Comparison of ENCODE assay signal across 11 mouse cellular contexts in genomic region chr11:52129171-52129570, GRCm38 (mm10). TPM values are rescaled to one million over a fixed set of nuclear protein-coding genes. Genes with fewer than 3 reads are reported as not detected.
DNase-seq lines count a peak whose midpoint lies in the region; ATAC-seq and TF ChIP-seq lines count a peak whose summit lies in the region.
"Had no signal": no experiment of that assay in that cellular context is flagged by ENCODE, and none has a peak within 500 bp of the region (broad histone marks: within the 10 kb centered on the region; RNA-seq: fewer than 3 reads in every experiment).

No protein-coding gene starts in this region.

- peak; percentile 26; the same call in 1 of the 2 replicates for TF ChIP-seq CTCF in lung, embryonic 14.5 days (IDR thresholded peaks at IDR 0.05; ENCODE audit: low read depth)
- TF ChIP-seq CTCF in lung, adult 2 months (IDR thresholded peaks at IDR 0.05; ENCODE audit: insufficient read depth, low read length) = no peak
- TF ChIP-seq CTCF in MEL (IDR thresholded peaks at IDR 0.05 in 2 of 3, conservative IDR thresholded peaks at IDR 0.05 in 1 of 3; ENCODE audit: control insufficient read depth in 1 of 3, insufficient read depth in 1 of 3, low read depth in 2 of 3, low read length in 3 of 3, poor library complexity in 1 of 3, severe bottlenecking in 1 of 3) = peak; percentile 25 to 36 (median 35)
- peak; percentile 57 for TF ChIP-seq CTCF in lung, postnatal 0 days (IDR thresholded peaks at IDR 0.05)

- no peak for ATAC-seq in heart, embryonic 11.5 days (replicated peaks; ENCODE audit: insufficient number of reproducible peaks, low FRiP score, low TSS enrichment)
- ATAC-seq in lung, embryonic 14.5 days (ENCODE audit: insufficient read depth) = peak; percentile 15; the same call in 1 of the 2 replicates
- ATAC-seq in lung, postnatal 0 days = no peak; the same call in 1 of the 2 replicates
- ATAC-seq in erythroid progenitor cell, adult 5-6 weeks (replicated peaks; ENCODE audit: low FRiP score, poor library complexity, severe bottlenecking) = no peak

- TF ChIP-seq POLR2A in lung, adult 2 months (IDR thresholded peaks at IDR 0.05; ENCODE audit: borderline replicate concordance, extremely low read depth, low read depth, low read length) = no peak
- no peak for TF ChIP-seq POLR2A in MEL (IDR thresholded peaks at IDR 0.05; ENCODE audit: control insufficient read depth in 1 of 2, insufficient read depth in 1 of 2, low read depth in 1 of 2, low read length in 2 of 2, poor library complexity in 1 of 2)

- no peak overlapping the region for H3K4me2 ChIP-seq in heart, embryonic 11.5 days
- H3K4me2 ChIP-seq in lung, embryonic 14.5 days = no peak overlapping the region
- H3K4me2 ChIP-seq in lung, postnatal 0 days (replicated peaks; ENCODE audit: low read depth, low read length) = no peak overlapping the region

- H3K9me3 ChIP-seq in heart, embryonic 11.5 days (replicated peaks; ENCODE audit: control insufficient read depth, low read length) = no peaks in the 10 kb centered on the region
- no peaks in the 10 kb centered on the region for H3K9me3 ChIP-seq in lung, embryonic 14.5 days (ENCODE audit: low read depth, low read length)
- no peaks in the 10 kb centered on the region for H3K9me3 ChIP-seq in MEL (replicated peaks; ENCODE audit: insufficient read depth, low read length)
- no peaks in the 10 kb centered on the region for H3K9me3 ChIP-seq in lung, postnatal 0 days (ENCODE audit: low read length)

- 35% methylated on average over 3 of the region's 3 CpGs for WGBS in heart, embryonic 11.5 days (ENCODE audit: insufficient replicate concordance)
- 27% methylated on average over 3 of the region's 3 CpGs for WGBS in lung, embryonic 14.5 days
- 25% methylated on average over 3 of the region's 3 CpGs for WGBS in lung, adult 2 months
- whole genome bisulfite sequencing in lung, postnatal 0 days = 21% methylated on average over 3 of the region's 3 CpGs

- no peaks in the 10 kb centered on the region for H3K79me2 ChIP-seq in MEL (ENCODE audit: control insufficient read depth, insufficient read depth, low read length, poor library complexity)

- TF ChIP-seq EP300 in MEL (IDR thresholded peaks at IDR 0.05; ENCODE audit: low read depth in 1 of 2, low read length in 2 of 2) = no peak
- TF ChIP-seq EP300 in lung, postnatal 0 days (IDR thresholded peaks at IDR 0.05) = no peak

- H3K4me3 ChIP-seq in heart, embryonic 11.5 days (ENCODE audit: low read depth, low read length) = no peak overlapping the region
- H3K4me3 ChIP-seq in lung, embryonic 14.5 days (ENCODE audit: low read depth, low read length) = no peak overlapping the region
- H3K4me3 ChIP-seq in lung, adult 2 months (replicated peaks; ENCODE audit: extremely low read depth, low read depth, low read length) = no peak overlapping the region
- no peak overlapping the region for H3K4me3 ChIP-seq in MEL (ENCODE audit: control insufficient read depth in 1 of 2, insufficient read depth in 1 of 2, low read depth in 2 of 2, low read length in 2 of 2)
- H3K4me3 ChIP-seq in lung, postnatal 0 days (ENCODE audit: low read depth, low read length) = no peak overlapping the region

- no peak overlapping the region for H3K27ac ChIP-seq in heart, embryonic 11.5 days (ENCODE audit: low read depth, low read length)
- H3K27ac ChIP-seq in lung, embryonic 14.5 days (ENCODE audit: low read depth) = peak overlapping the region; percentile 26; the same call in 1 of the 2 replicates
- H3K27ac ChIP-seq in MEL (ENCODE audit: control insufficient read depth, low read depth, low read length) = no peak overlapping the region
- H3K27ac ChIP-seq in lung, postnatal 0 days (ENCODE audit: low read length) = peak overlapping the region; percentile 52; the same call in 1 of the 2 replicates

- H3K36me3 ChIP-seq in heart, embryonic 11.5 days (ENCODE audit: control insufficient read depth, insufficient read depth, low read length) = peaks cover 11% of the 10 kb centered on the region; the same call in 1 of the 2 replicates
- peaks cover 22% of the 10 kb centered on the region for H3K36me3 ChIP-seq in lung, embryonic 14.5 days (ENCODE audit: insufficient read depth)
- H3K36me3 ChIP-seq in MEL (ENCODE audit: control insufficient read depth in 1 of 2, insufficient read depth in 2 of 2, low read length in 2 of 2) = peaks cover 0 to 2% of the 10 kb centered on the region in 2 experiments; a peak in 2 of 4 replicates
- no peaks in the 10 kb centered on the region; the same call in 1 of the 2 replicates for H3K36me3 ChIP-seq in lung, postnatal 0 days (ENCODE audit: insufficient read depth, low read length)

- H3K27me3 ChIP-seq in heart, embryonic 11.5 days (ENCODE audit: control insufficient read depth, insufficient read depth, low read length) = no peaks in the 10 kb centered on the region
- H3K27me3 ChIP-seq in lung, embryonic 14.5 days (ENCODE audit: insufficient read depth, low read length) = no peaks in the 10 kb centered on the region
- H3K27me3 ChIP-seq in MEL (ENCODE audit: control insufficient read depth in 1 of 2, insufficient read depth in 2 of 2, low read length in 2 of 2) = no peaks in the 10 kb centered on the region
- no peaks in the 10 kb centered on the region for H3K27me3 ChIP-seq in lung, postnatal 0 days (replicated peaks; ENCODE audit: insufficient read depth, low read length)

- H3K4me1 ChIP-seq in heart, embryonic 11.5 days (ENCODE audit: control insufficient read depth, insufficient read depth, low read length) = peaks cover 3% of the 10 kb centered on the region
- 0 out of 2 replicates have a peak, but pooled peaks cover 2% of the 10 kb centered on the region for H3K4me1 ChIP-seq in lung, embryonic 14.5 days (ENCODE audit: insufficient read depth)
- H3K4me1 ChIP-seq in lung, adult 2 months (ENCODE audit: control insufficient read depth, insufficient read depth, low read length) = peaks cover 2% of the 10 kb centered on the region; the same call in 1 of the 2 replicates
- 0 out of 4 replicates have a peak, but pooled peaks cover 0 to 3% of the 10 kb centered on the region in 2 experiments for H3K4me1 ChIP-seq in MEL (ENCODE audit: control insufficient read depth in 1 of 2, insufficient read depth in 2 of 2, low read length in 2 of 2)
- no peaks in the 10 kb centered on the region for H3K4me1 ChIP-seq in lung, postnatal 0 days (ENCODE audit: insufficient read depth, low read depth, low read length)

- TF ChIP-seq RAD21 in MEL (IDR thresholded peaks at IDR 0.05; ENCODE audit: low read depth, low read length) = no peak; the same call in 1 of the 2 replicates

- H3K9ac ChIP-seq in heart, embryonic 11.5 days (ENCODE audit: low read depth, low read length) = no peak overlapping the region
- H3K9ac ChIP-seq in lung, embryonic 14.5 days = no peak overlapping the region
- H3K9ac ChIP-seq in MEL (ENCODE audit: control insufficient read depth, low read depth, low read length, poor library complexity, severe bottlenecking) = no peak overlapping the region
- H3K9ac ChIP-seq in lung, postnatal 0 days (replicated peaks; ENCODE audit: low read depth) = no peak overlapping the region

- peak; percentile 68 for DNase-seq in heart, adult 11 months
- DNase-seq in lung, embryonic 14.5 days = peak; percentile 39
- DNase-seq in lung, adult 2 months = no peak
- peak; percentile 44 for DNase-seq in MEL (ENCODE audit: low read depth, low spot score)
- DNase-seq in lung, postnatal 0 days (ENCODE audit: low spot score) = no peak
- no peak for DNase-seq in c-Kit-positive CD71-positive TER-119-positive erythroid progenitor cells, embryonic 14.5 days (ENCODE audit: low spot score)

TF ChIP-seq in MEL, 35 proteins besides CTCF, POLR2A, EP300 and RAD21:
- TF ChIP-seq ZC3H11A (IDR thresholded peaks at IDR 0.05; ENCODE audit: low read depth, low read length) (peak; percentile 12; the same call in 1 of the 2 replicates), E2F4 (IDR thresholded peaks at IDR 0.05; ENCODE audit: borderline replicate concordance, low read depth, low read length) (no peak), SMC3 (IDR thresholded peaks at IDR 0.05; ENCODE audit: low read depth, low read length) (peak; percentile 35), NELFE (IDR thresholded peaks at IDR 0.05; ENCODE audit: low read depth, low read length) (no peak), GABPA (IDR thresholded peaks at IDR 0.05; ENCODE audit: low read depth, low read length) (no peak), MAX (IDR thresholded peaks at IDR 0.05; ENCODE audit: low read length) (no peak), POLR2AphosphoS2 (IDR thresholded peaks at IDR 0.05; ENCODE audit: low read length) (0 out of 2 replicates have a peak, but pooled peaks have one; percentile 36), ZMIZ1 (IDR thresholded peaks at IDR 0.05; ENCODE audit: low read depth, low read length) (0 out of 2 replicates have a peak, but pooled peaks have one; percentile 40)
TF ChIP-seq in MEL: peak in this region for 4.

RNA-seq across cellular contexts. Expression of gene Olfr1373, which starts 16.2 kb away (rescaled TPM):
- polyA plus RNA-seq in heart, embryonic 11.5 days (2014; fragmentation: Nextera tagmentation; extraction: Ambion mirVana) = not detected in 2 replicates
- not detected in 2 replicates for polyA plus RNA-seq in lung, embryonic 14.5 days (2014; fragmentation: Nextera tagmentation; extraction: Ambion mirVana)
- polyA plus RNA-seq in lung, adult 2 months (2012; rRNA removed) = not detected in 2 replicates
- not detected in 2 replicates for total RNA-seq in MEL (2012; rRNA removed)
- polyA plus RNA-seq in MEL (2012; ENCODE audit: insufficient read depth in 1 of 2, insufficient read length in 2 of 2, low read depth in 1 of 2, low replicate concordance in 2 of 2, missing spikeins in 1 of 2) = not detected
- not detected in 2 replicates for polyA plus RNA-seq in lung, postnatal 0 days (2015; fragmentation: Nextera tagmentation; extraction: Ambion mirVana)
- not detected in 2 replicates for total RNA-seq in erythroid progenitor cell, adult 5-6 weeks (2015; ENCODE audit: low replicate concordance)
- total RNA-seq in erythroid progenitor cell, adult 5-6 weeks (2017; ENCODE audit: low replicate concordance) = not detected in 2 replicates
- polyA plus RNA-seq: intestine, embryonic 14.5 days; limb, embryonic 14.5 days; urinary bladder, adult 2 months had no signal

RNA-seq across cellular contexts. Expression of gene Ppp2ca, which starts 30.7 kb away (rescaled TPM):
- 77.1 and 78.3 TPM in 2 replicates for polyA plus RNA-seq in heart, embryonic 11.5 days (2014; fragmentation: Nextera tagmentation; extraction: Ambion mirVana)
- polyA plus RNA-seq in lung, embryonic 14.5 days (2014; fragmentation: Nextera tagmentation; extraction: Ambion mirVana) = 94.0 and 95.3 TPM in 2 replicates
- 18.3 and 32.4 TPM in 2 replicates for polyA plus RNA-seq in lung, adult 2 months (2012; rRNA removed)
- total RNA-seq in MEL (2012; rRNA removed) = 78.2 and 89.5 TPM in 2 replicates
- polyA plus RNA-seq in MEL (2012; ENCODE audit: insufficient read depth in 1 of 2, insufficient read length in 2 of 2, low read depth in 1 of 2, low replicate concordance in 2 of 2, missing spikeins in 1 of 2) = 100 to 1,000 TPM; 102 to 113 TPM
- polyA plus RNA-seq in lung, postnatal 0 days (2015; fragmentation: Nextera tagmentation; extraction: Ambion mirVana) = 42.1 and 44.8 TPM in 2 replicates
- 52.6 and 69.2 TPM in 2 replicates for total RNA-seq in erythroid progenitor cell, adult 5-6 weeks (2015; ENCODE audit: low replicate concordance)
- 68.0 and 82.9 TPM in 2 replicates for total RNA-seq in erythroid progenitor cell, adult 5-6 weeks (2017; ENCODE audit: low replicate concordance)

Comparison
In these comparisons a context has a peak if more than half of its experiments do, and no peak if none do; other contexts are left out.
1. DNase-seq: peak in heart, adult 11 months (single experiment), lung, embryonic 14.5 days (single experiment) and MEL (single experiment); none in lung, adult 2 months (single experiment), lung, postnatal 0 days (single experiment) and c-Kit-positive CD71-positive TER-119-positive erythroid progenitor cells, embryonic 14.5 days (single experiment).
2. H3K27ac ChIP-seq: peak in lung, embryonic 14.5 days (single experiment) and lung, postnatal 0 days (single experiment); none in heart, embryonic 11.5 days (single experiment) and MEL (single experiment).